Mouse (Mus musculus): ENCODE results near the gene Coq10a. TPM values are rescaled to one million over a fixed set of nuclear protein-coding genes. Genes with fewer than 3 reads are reported as not detected.

The Coq10a gene
- polyA plus RNA-seq (2015; fragmentation: Nextera tagmentation; extraction: Ambion mirVana): 4.1 and 10.9 TPM in 2 replicates

- Histone ChIP-seq H3K36me3 (ENCODE audit: insufficient read depth, low read length) (peaks cover 7% of the 10 kb centered on the region; the same call in 1 of the 2 replicates), H3K27me3 (ENCODE audit: insufficient read depth, low read length) (no peaks in the 10 kb centered on the region), H3K27ac (ENCODE audit: low read length) (peak within 1 kb of the TSS; percentile 88), H3K9me3 (ENCODE audit: low read length) (no peaks in the 10 kb centered on the region), H3K4me2 (replicated peaks; ENCODE audit: low read depth, low read length) (peak within 1 kb of the TSS; percentile 68), H3K4me1 (ENCODE audit: insufficient read depth, low read length) (peaks cover 8% of the 10 kb centered on the region), H3K4me3 (ENCODE audit: low read length) (peak within 1 kb of the TSS; percentile 64), H3K9ac (replicated peaks; ENCODE audit: low read length) (peak within 1 kb of the TSS; percentile 72)
- WGBS: under 1% methylated on average over 87 of the region's 87 CpGs
- ATAC-seq (ENCODE audit: low FRiP score, low TSS enrichment): peak; percentile 98
Observed at GRCm38 (mm10) chr10:128368402-128369217, at the start of gene Coq10a. Gene Coq10a (minus strand): TSS chr10:128368997.

GRCm38 (mm10) chr10:128414848-128415247 is 46.1 kb upstream of the Coq10a start:
- no peak overlapping the region for H3K9ac ChIP-seq (replicated peaks; ENCODE audit: low read length)
- H3K4me1 ChIP-seq (ENCODE audit: insufficient read depth, low read length): peaks cover 26% of the 10 kb centered on the region
- no peak overlapping the region for H3K4me2 ChIP-seq (replicated peaks; ENCODE audit: low read depth, low read length)
- H3K9me3 ChIP-seq (ENCODE audit: low read length): no peaks in the 10 kb centered on the region
- no peak for ATAC-seq (ENCODE audit: low FRiP score, low TSS enrichment)
- no peak overlapping the region for H3K27ac ChIP-seq (ENCODE audit: low read length)
- H3K36me3 ChIP-seq (ENCODE audit: insufficient read depth, low read length): peaks cover 47% of the 10 kb centered on the region
- no peak overlapping the region for H3K4me3 ChIP-seq (ENCODE audit: low read length)
- H3K27me3 ChIP-seq (ENCODE audit: insufficient read depth, low read length): no peaks in the 10 kb centered on the region
- 92% methylated on average over 5 of the region's 5 CpGs for WGBS

GRCm38 (mm10) chr10:128413076-128413475 is 44.3 kb upstream of the Coq10a start:
- H3K4me3 ChIP-seq (ENCODE audit: low read length): peak overlapping the region; percentile 99
- H3K9me3 ChIP-seq (ENCODE audit: low read length): no peaks in the 10 kb centered on the region
- no peaks in the 10 kb centered on the region for H3K27me3 ChIP-seq (ENCODE audit: insufficient read depth, low read length)
- H3K9ac ChIP-seq (replicated peaks; ENCODE audit: low read length): peak overlapping the region; percentile 39; the same call in 1 of the 2 replicates
- H3K27ac ChIP-seq (ENCODE audit: low read length): no peak overlapping the region
- H3K36me3 ChIP-seq (ENCODE audit: insufficient read depth, low read length): peaks cover 31% of the 10 kb centered on the region
- peak overlapping the region; percentile 94 for H3K4me2 ChIP-seq (replicated peaks; ENCODE audit: low read depth, low read length)
- no peak for ATAC-seq (ENCODE audit: low FRiP score, low TSS enrichment)
- peaks cover 32% of the 10 kb centered on the region for H3K4me1 ChIP-seq (ENCODE audit: insufficient read depth, low read length)
- 28% methylated on average over 1 of the region's 1 CpGs for WGBS

GRCm38 (mm10) chr10:128412558-128412957 is 43.8 kb upstream of the Coq10a start:
- H3K4me2 ChIP-seq (replicated peaks; ENCODE audit: low read depth, low read length): peak overlapping the region; percentile 94
- H3K9me3 ChIP-seq (ENCODE audit: low read length): no peaks in the 10 kb centered on the region
- H3K27me3 ChIP-seq (ENCODE audit: insufficient read depth, low read length): no peaks in the 10 kb centered on the region
- H3K4me3 ChIP-seq (ENCODE audit: low read length): peak overlapping the region; percentile 99
- H3K27ac ChIP-seq (ENCODE audit: low read length): peak overlapping the region; percentile 98; the same call in 1 of the 2 replicates
- H3K9ac ChIP-seq (replicated peaks; ENCODE audit: low read length): peak overlapping the region; percentile 93
- ATAC-seq (ENCODE audit: low FRiP score, low TSS enrichment): no peak
- peaks cover 32% of the 10 kb centered on the region for H3K4me1 ChIP-seq (ENCODE audit: insufficient read depth, low read length)
- 36% methylated on average over 1 of the region's 1 CpGs for WGBS
- peaks cover 28% of the 10 kb centered on the region for H3K36me3 ChIP-seq (ENCODE audit: insufficient read depth, low read length)

- H3K9me3 ChIP-seq (ENCODE audit: low read length): no peaks in the 10 kb centered on the region
- peaks cover 23% of the 10 kb centered on the region for H3K36me3 ChIP-seq (ENCODE audit: insufficient read depth, low read length)
- peak overlapping the region; percentile 94 for H3K4me2 ChIP-seq (replicated peaks; ENCODE audit: low read depth, low read length)
- peak overlapping the region; percentile 98 for H3K27ac ChIP-seq (ENCODE audit: low read length)
- 0% methylated on average over 14 of the region's 14 CpGs for WGBS
- peak overlapping the region; percentile 99 for H3K4me3 ChIP-seq (ENCODE audit: low read length)
- H3K9ac ChIP-seq (replicated peaks; ENCODE audit: low read length): peak overlapping the region; percentile 93
- H3K27me3 ChIP-seq (ENCODE audit: insufficient read depth, low read length): no peaks in the 10 kb centered on the region
- ATAC-seq (ENCODE audit: low FRiP score, low TSS enrichment): no peak
- peaks cover 32% of the 10 kb centered on the region for H3K4me1 ChIP-seq (ENCODE audit: insufficient read depth, low read length)
Observed at GRCm38 (mm10) chr10:128412055-128412381, 43.2 kb upstream of the Coq10a start.

GRCm38 (mm10) chr10:128411211-128412054 is 42.6 kb upstream of the Coq10a start, which contains the start of the genes Nabp2 and Rnf41:
Gene Nabp2 (minus strand): TSS chr10:128411492.
Gene Rnf41 (plus strand): TSS chr10:128411657.
- H3K9me3 ChIP-seq (ENCODE audit: low read length): no peaks in the 10 kb centered on the region
- peaks cover 17% of the 10 kb centered on the region for H3K36me3 ChIP-seq (ENCODE audit: insufficient read depth, low read length)
- peak within 1 kb of the TSS; percentile 94 for H3K4me2 ChIP-seq (replicated peaks; ENCODE audit: low read depth, low read length)
- peak within 1 kb of the TSS; percentile 93 for H3K9ac ChIP-seq (replicated peaks; ENCODE audit: low read length)
- no peaks in the 10 kb centered on the region for H3K27me3 ChIP-seq (ENCODE audit: insufficient read depth, low read length)
- H3K27ac ChIP-seq (ENCODE audit: low read length): peak within 1 kb of the TSS; percentile 98
- 0% methylated on average over 50 of the region's 50 CpGs for WGBS
- ATAC-seq (ENCODE audit: low FRiP score, low TSS enrichment): peak; percentile 94
- peaks cover 32% of the 10 kb centered on the region for H3K4me1 ChIP-seq (ENCODE audit: insufficient read depth, low read length)
- peak within 1 kb of the TSS; percentile 99 for H3K4me3 ChIP-seq (ENCODE audit: low read length)

- H3K27ac ChIP-seq (ENCODE audit: low read length): peak overlapping the region; percentile 98
- H3K4me2 ChIP-seq (replicated peaks; ENCODE audit: low read depth, low read length): peak overlapping the region; percentile 94
- peaks cover 32% of the 10 kb centered on the region for H3K4me1 ChIP-seq (ENCODE audit: insufficient read depth, low read length)
- no peaks in the 10 kb centered on the region for H3K27me3 ChIP-seq (ENCODE audit: insufficient read depth, low read length)
- WGBS: 11% methylated on average over 4 of the region's 4 CpGs
- no peak for ATAC-seq (ENCODE audit: low FRiP score, low TSS enrichment)
- H3K36me3 ChIP-seq (ENCODE audit: insufficient read depth, low read length): peaks cover 17% of the 10 kb centered on the region
- no peaks in the 10 kb centered on the region for H3K9me3 ChIP-seq (ENCODE audit: low read length)
- H3K9ac ChIP-seq (replicated peaks; ENCODE audit: low read length): peak overlapping the region; percentile 55
- H3K4me3 ChIP-seq (ENCODE audit: low read length): peak overlapping the region; percentile 99
Observed at GRCm38 (mm10) chr10:128410560-128410845, 41.7 kb upstream of the Coq10a start.

GRCm38 (mm10) chr10:128409692-128410559 is 41.1 kb upstream of the Coq10a start:
- WGBS: 6% methylated on average over 36 of the region's 36 CpGs

More at GRCm38 (mm10) chr10:128409692-128410559, 41.1 kb upstream of the Coq10a start:
- H3K4me1 ChIP-seq (ENCODE audit: insufficient read depth, low read length): peaks cover 32% of the 10 kb centered on the region
- peak; percentile 88 for ATAC-seq (ENCODE audit: low FRiP score, low TSS enrichment)
- peak overlapping the region; percentile 98 for H3K27ac ChIP-seq (ENCODE audit: low read length)
- H3K9ac ChIP-seq (replicated peaks; ENCODE audit: low read length): peak overlapping the region; percentile 77
- H3K27me3 ChIP-seq (ENCODE audit: insufficient read depth, low read length): no peaks in the 10 kb centered on the region
- peak overlapping the region; percentile 99 for H3K4me3 ChIP-seq (ENCODE audit: low read length)
- peaks cover 14% of the 10 kb centered on the region for H3K36me3 ChIP-seq (ENCODE audit: insufficient read depth, low read length)
- H3K9me3 ChIP-seq (ENCODE audit: low read length): no peaks in the 10 kb centered on the region
- H3K4me2 ChIP-seq (replicated peaks; ENCODE audit: low read depth, low read length): peak overlapping the region; percentile 96
